Mouse (Mus musculus) small intestine, adult 10 weeks (tissue): ENCODE data around the gene Msh2. TPM values are rescaled to one million over a fixed set of nuclear protein-coding genes. Genes with fewer than 3 reads are reported as not detected.

Experiments
- polyA plus RNA-seq: library from polyadenylated mRNA; stranded (reverse); fragments of 350-450 nt; fragmentation: Illumina TruSeq; extraction: RNeasy Lipid Tissue Mini Kit (QIAGEN cat#74804); gene quantifications from one replicate; pipeline ENCODE4 v1.2.3, GENCODE M21; 2014; ENCODE audit warnings: low replicate concordance

Gene Msh2
- polyA plus RNA-seq, result 16.7 TPM

GRCm38 (mm10) chr17:87671890-87672660 is at the start of gene Msh2:
TSS of gene Msh2 (plus strand) at chr17:87672330.

Other genes starting within 250 kb of the Msh2 start
- not detected for gene Stpg4, start 244.6 kb upstream of the Msh2 start, polyA plus RNA-seq
- gene Calm2, start 225.4 kb upstream of the Msh2 start, polyA plus RNA-seq, result 1,789 TPM
- 1,158 TPM for gene Epcam, start 36.4 kb upstream of the Msh2 start, polyA plus RNA-seq
- not detected for gene Kcnk12, start 125.7 kb downstream of the Msh2 start, polyA plus RNA-seq
- gene Rpl36-ps4, start 248.6 kb downstream of the Msh2 start, polyA plus RNA-seq, result not detected